Mouse (Mus musculus) myocyte (in vitro differentiated cells): ENCODE measurements around the gene Hdac5. TPM values are rescaled to one million over a fixed set of nuclear protein-coding genes. Genes with fewer than 3 reads are reported as not detected.

ENCODE experiments used
- H3K27me3 ChIP-seq: one replicate; pipeline ENCODE4 v1.6.1; 2011; ENCODE audit not compliant: control insufficient read depth, insufficient read depth, insufficient read length
- H3K36me3 ChIP-seq: one replicate; pipeline ENCODE4 v1.6.1; 2011; ENCODE audit not compliant: control insufficient read depth, insufficient read depth
- H3K4me2 ChIP-seq: one replicate; pipeline ENCODE4 v1.6.1; 2011; ENCODE audit warnings: low read depth, control low read depth
- H3K4me3 ChIP-seq: one replicate; pipeline ENCODE4 v1.5.1; 2011; ENCODE audit warnings: mild to moderate bottlenecking, control low read depth, moderate library complexity
- H3K79me2 ChIP-seq: one replicate; pipeline ENCODE4 v1.6.1; 2011; ENCODE audit not compliant: control insufficient read depth, insufficient read depth
- H3ac ChIP-seq: one replicate; pipeline ENCODE4 v1.6.1; 2011; ENCODE audit not compliant: control insufficient read depth, insufficient read length
- CEBPB ChIP-seq: IDR thresholded peaks from 2 replicates; pipeline ENCODE4 v1.6.1; 2011; ENCODE audit warnings: mild to moderate bottlenecking, moderate library complexity; ENCODE audit not compliant: poor library complexity, insufficient read depth, severe bottlenecking
- E2F4 ChIP-seq: IDR thresholded peaks from one replicate; pipeline ENCODE4 v1.6.1; 2011; ENCODE audit warnings: mild to moderate bottlenecking, control low read depth, moderate library complexity; ENCODE audit not compliant: insufficient read depth
- MAX ChIP-seq: IDR thresholded peaks from one replicate; pipeline ENCODE4 v1.6.1; 2011; ENCODE audit warnings: low read depth, mild to moderate bottlenecking, control low read depth
- MYOD1 ChIP-seq, 3 experiments: IDR thresholded peaks; one replicate each; pipeline ENCODE4 v1.6.1; 2011; ENCODE audit warnings: control low read depth in 2 of 3, low read depth in 2 of 3, mild to moderate bottlenecking in 2 of 3, moderate library complexity in 1 of 3; ENCODE audit not compliant: insufficient read length in 2 of 3, control insufficient read depth in 1 of 3
- MYOG ChIP-seq, 3 experiments: IDR thresholded peaks; one replicate each; pipeline ENCODE4 v1.6.1; 2011; ENCODE audit warnings: control low read depth in 2 of 3, low read depth in 2 of 3, mild to moderate bottlenecking in 2 of 3; ENCODE audit not compliant: insufficient read length in 2 of 3, control insufficient read depth in 1 of 3, insufficient read depth in 1 of 3
- POLR2A ChIP-seq: IDR thresholded peaks from one replicate; pipeline ENCODE4 v1.6.1; 2011; ENCODE audit warnings: low read depth, mild to moderate bottlenecking, control low read depth, moderate library complexity; ENCODE audit not compliant: insufficient read length
- POLR2AphosphoS2 ChIP-seq: IDR thresholded peaks from one replicate; pipeline ENCODE4 v1.6.1; 2011; ENCODE audit warnings: low read depth, control low read depth; ENCODE audit not compliant: insufficient read length
- REST ChIP-seq: IDR thresholded peaks from one replicate; pipeline ENCODE4 v1.6.1; 2011; ENCODE audit warnings: mild to moderate bottlenecking, control low read depth, moderate library complexity; ENCODE audit not compliant: insufficient read depth, insufficient read length
- SRF ChIP-seq: IDR thresholded peaks from one replicate; pipeline ENCODE4 v1.6.1; 2011; ENCODE audit warnings: low read depth; ENCODE audit not compliant: control insufficient read depth, insufficient read length
- TCF12 ChIP-seq: IDR thresholded peaks from one replicate; pipeline ENCODE4 v1.6.1; 2011; ENCODE audit warnings: mild to moderate bottlenecking, control low read depth; ENCODE audit not compliant: poor library complexity, insufficient read depth, severe bottlenecking
- TCF3 ChIP-seq: IDR thresholded peaks from one replicate; pipeline ENCODE4 v1.6.1; 2011; ENCODE audit warnings: low read depth, control low read depth; ENCODE audit not compliant: insufficient read length
- USF1 ChIP-seq: IDR thresholded peaks from one replicate; pipeline ENCODE4 v1.6.1; 2011; ENCODE audit warnings: low read depth, mild to moderate bottlenecking, control low read depth, moderate library complexity
- polyA plus RNA-seq: library from polyadenylated mRNA; unstranded; fragments of >200 nt; fragmentation: generic; extraction: Trizol; gene quantifications from one replicate; pipeline ENCODE4 v1.2.1, GENCODE M21; 2012; ENCODE audit warnings: missing spikeins

The Hdac5 gene
- polyA plus RNA-seq, 1 experiment, result 77.3 TPM

DNA sequence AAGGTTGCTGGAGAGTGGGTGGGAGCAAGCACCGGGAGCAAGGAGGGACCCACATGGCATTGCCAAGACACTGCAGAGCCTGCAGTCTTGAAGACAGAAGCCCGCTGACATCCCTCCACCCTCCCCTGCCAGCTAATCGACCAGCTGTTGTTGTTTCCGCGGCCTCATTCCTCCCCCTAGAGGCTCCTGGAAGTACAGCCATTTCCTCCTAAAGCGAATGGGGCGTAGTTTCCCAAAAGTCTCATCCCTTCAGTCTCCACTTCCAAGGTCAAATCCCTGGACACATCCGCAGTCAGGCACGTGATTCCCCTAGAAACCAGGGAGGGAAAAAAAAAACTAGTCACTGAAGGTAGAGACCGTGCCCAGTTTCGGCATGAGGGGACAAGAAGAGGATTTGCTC is 37.5 kb upstream of the Hdac5 start:
- peak in 2 of 3 experiments; percentile 53 to 66 for TF ChIP-seq MYOD1 (IDR thresholded peaks at IDR 0.05; ENCODE audit: control insufficient read depth in 1 of 3, insufficient read length in 2 of 3, low read depth in 2 of 3)
- no peak for TF ChIP-seq TCF3
- no peak for TF ChIP-seq POLR2AphosphoS2
- peak; percentile 37 for TF ChIP-seq USF1
- TF ChIP-seq TCF12, result no peak
- TF ChIP-seq SRF, result peak; percentile 17
- TF ChIP-seq MYOG (IDR thresholded peaks at IDR 0.05; ENCODE audit: control insufficient read depth in 1 of 3, insufficient read depth in 1 of 3, insufficient read length in 2 of 3, low read depth in 2 of 3), result peak in 2 of 3 experiments; percentile 60 to 76
- no peak for TF ChIP-seq CEBPB
- no peak for TF ChIP-seq E2F4
- TF ChIP-seq REST, result no peak
- no peak for TF ChIP-seq POLR2A
- no peak for TF ChIP-seq MAX
- peak overlapping the region; percentile 32 for H3K4me2 ChIP-seq

DNA sequence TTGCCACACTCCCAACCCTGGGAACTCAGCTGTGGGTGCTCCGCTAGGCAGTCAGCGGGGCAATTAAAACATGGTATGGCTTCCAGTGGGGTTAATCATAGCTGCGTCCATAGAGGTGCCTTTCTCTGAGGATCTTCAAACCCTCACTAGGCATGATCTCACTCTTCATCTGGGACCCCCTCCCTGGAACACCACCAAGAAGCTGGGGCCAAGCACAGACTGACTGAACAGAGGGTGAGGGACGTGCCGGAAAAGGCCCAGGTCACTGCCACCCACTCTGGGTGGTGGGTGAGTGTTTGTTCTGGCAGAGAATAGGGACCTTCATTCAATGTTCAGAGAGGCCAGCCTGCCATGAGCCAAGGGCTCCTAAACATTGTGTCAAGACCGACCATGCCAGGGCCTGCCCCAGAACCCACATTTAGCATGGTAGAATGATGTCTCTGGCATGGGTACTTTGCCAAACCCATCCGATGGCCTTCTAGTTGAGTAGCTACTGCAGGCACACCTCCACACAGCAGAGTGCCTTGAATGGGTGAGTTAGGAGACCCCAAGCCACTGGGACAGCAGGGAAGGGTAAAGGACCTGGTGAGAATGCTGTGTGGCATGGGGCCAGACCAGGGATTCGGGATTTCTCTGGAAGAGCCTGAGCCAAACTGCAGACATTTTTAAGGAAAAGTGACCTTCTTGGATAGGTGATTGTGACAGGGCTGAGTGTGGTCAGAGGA is 36.8 kb upstream of the Hdac5 start:
- Histone ChIP-seq H3K4me3 (no peak overlapping the region), H3ac (no peak overlapping the region), H3K36me3 (no peaks in the 10 kb centered on the region), H3K79me2 (no peaks in the 10 kb centered on the region), H3K27me3 (no peaks in the 10 kb centered on the region), H3K4me2 (peak overlapping the region; percentile 32)
- no peak for TF ChIP-seq POLR2A

More for the DNA sequence above, 37.5 kb upstream of the Hdac5 start:
- Histone ChIP-seq H3ac (no peak overlapping the region), H3K27me3 (no peaks in the 10 kb centered on the region), H3K79me2 (no peaks in the 10 kb centered on the region), H3K4me3 (no peak overlapping the region), H3K36me3 (no peaks in the 10 kb centered on the region)

DNA sequence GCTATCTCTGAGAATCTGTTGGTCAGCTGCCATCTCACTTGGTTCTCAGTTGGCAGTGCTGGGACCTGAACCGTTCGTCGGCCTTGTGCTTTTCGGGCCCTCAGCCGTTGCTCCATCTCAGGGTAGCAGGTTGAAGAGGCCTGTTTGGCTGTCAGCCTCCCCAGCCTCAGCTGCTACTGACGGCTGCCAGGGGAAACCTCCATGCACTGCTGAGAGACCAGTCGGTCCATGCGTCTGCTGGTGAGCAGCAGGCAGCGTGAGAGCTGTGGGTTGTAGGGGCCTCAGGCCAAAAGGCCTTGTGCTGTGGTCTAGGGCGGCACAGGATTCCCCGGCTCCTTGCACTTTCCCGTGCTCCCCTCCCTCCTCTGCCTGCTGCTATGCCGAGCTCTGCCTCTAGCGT is 35.9 kb upstream of the Hdac5 start:
- Histone ChIP-seq H3K79me2 (no peaks in the 10 kb centered on the region), H3ac (no peak overlapping the region)

DNA sequence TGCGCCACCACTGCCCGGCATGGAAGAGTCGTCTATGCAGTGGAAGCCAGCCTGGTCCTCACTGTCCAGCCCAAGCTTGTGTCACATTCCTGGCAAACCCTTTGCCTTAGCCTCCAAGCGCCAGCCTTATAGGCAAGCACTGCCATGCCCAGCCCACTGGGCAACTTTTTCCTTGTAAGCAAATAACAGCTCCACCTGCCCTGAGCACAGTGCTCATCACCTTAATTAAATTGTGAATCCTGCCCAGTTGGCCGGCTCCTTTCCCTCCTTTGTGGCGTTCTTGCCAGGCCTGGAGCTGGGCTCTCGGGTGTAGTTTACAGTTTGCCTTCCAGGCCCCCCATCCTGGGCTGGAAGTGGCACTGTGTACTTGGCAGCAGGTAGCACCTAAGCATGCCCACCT is 33.2 kb upstream of the Hdac5 start:
- H3ac ChIP-seq, result no peak overlapping the region
- no peaks in the 10 kb centered on the region for H3K27me3 ChIP-seq
- no peak overlapping the region for H3K4me2 ChIP-seq
- H3K79me2 ChIP-seq, result no peaks in the 10 kb centered on the region
- H3K4me3 ChIP-seq, result no peak overlapping the region
- no peak for TF ChIP-seq TCF3
- H3K36me3 ChIP-seq, result peaks cover 4% of the 10 kb centered on the region

More for the DNA sequence above, 35.9 kb upstream of the Hdac5 start:
- H3K36me3 ChIP-seq, result no peaks in the 10 kb centered on the region
- no peak overlapping the region for H3K4me3 ChIP-seq
- no peak overlapping the region for H3K4me2 ChIP-seq
- no peaks in the 10 kb centered on the region for H3K27me3 ChIP-seq
- no peak for TF ChIP-seq POLR2AphosphoS2

- TF ChIP-seq REST (no peak), MAX (no peak), POLR2A (no peak), POLR2AphosphoS2 (no peak), E2F4 (no peak)
- no peaks in the 10 kb centered on the region for H3K79me2 ChIP-seq
- no peak overlapping the region for H3K4me2 ChIP-seq
- H3K4me3 ChIP-seq, result no peak overlapping the region
- no peaks in the 10 kb centered on the region for H3K27me3 ChIP-seq
- peaks cover 4% of the 10 kb centered on the region for H3K36me3 ChIP-seq
- no peak overlapping the region for H3ac ChIP-seq
Observed at GRCm38 (mm10) chr11:102258521-102258920, 28.6 kb upstream of the Hdac5 start.

DNA sequence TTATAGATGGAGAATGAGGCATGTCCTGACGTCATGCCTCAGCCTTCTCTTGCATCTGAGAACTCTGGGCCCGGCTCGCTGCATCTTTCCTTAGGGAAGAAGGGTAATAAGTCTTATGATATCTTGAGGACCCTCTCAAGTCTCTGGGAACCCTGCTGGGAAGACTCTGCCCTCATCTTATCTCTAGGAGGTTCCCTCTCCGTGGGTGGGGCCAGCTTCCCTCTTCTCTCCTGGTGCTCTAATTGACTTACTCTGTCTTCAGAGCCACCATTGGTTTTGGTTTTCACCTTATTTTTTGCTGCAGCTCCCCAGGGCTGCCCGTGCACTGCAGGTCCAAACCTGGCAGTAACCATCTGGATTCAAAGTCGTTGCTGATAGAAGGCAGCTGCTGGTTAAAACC is 28.1 kb upstream of the Hdac5 start:
- H3K36me3 ChIP-seq, result peaks cover 4% of the 10 kb centered on the region

More for the DNA sequence above, 28.1 kb upstream of the Hdac5 start:
- no peaks in the 10 kb centered on the region for H3K79me2 ChIP-seq
- no peak overlapping the region for H3ac ChIP-seq
- no peak overlapping the region for H3K4me2 ChIP-seq
- no peak overlapping the region for H3K4me3 ChIP-seq
- TF ChIP-seq MYOD1 (IDR thresholded peaks at IDR 0.05; ENCODE audit: control insufficient read depth in 1 of 3, insufficient read length in 2 of 3, low read depth in 2 of 3) (no peak), REST (no peak), POLR2A (no peak), E2F4 (no peak), USF1 (no peak), TCF12 (no peak), TCF3 (no peak), MYOG (IDR thresholded peaks at IDR 0.05; ENCODE audit: control insufficient read depth in 1 of 3, insufficient read depth in 1 of 3, insufficient read length in 2 of 3, low read depth in 2 of 3) (no peak), SRF (no peak), MAX (no peak), POLR2AphosphoS2 (no peak), CEBPB (no peak)
- no peaks in the 10 kb centered on the region for H3K27me3 ChIP-seq
